Mouse (Mus musculus) CH12F3 (cell line): ENCODE results near the gene Cxcr5.

Experiments
- in situ Hi-C: fragments of 300-500 bp; cut with MboI; formaldehyde crosslinking; loops from 2 replicates; pipeline ENCODE4 v1.14.3; 2020; ENCODE audit warnings: low sequenced_read_pairs

Cxcr5 gene

GRCm38 (mm10) chr9:44539816-44540421 is 21.8 kb downstream of the Cxcr5 start:
- in situ Hi-C loops, result no loop called here

GRCm38 (mm10) chr9:44537625-44538301 is 23.9 kb downstream of the Cxcr5 start:
- in situ Hi-C loops, result no loop called here

GRCm38 (mm10) chr9:44532991-44533580 is 28.6 kb downstream of the Cxcr5 start:
- in situ Hi-C loops, result no loop called here

GRCm38 (mm10) chr9:44528340-44528739 is 33.3 kb downstream of the Cxcr5 start:
- in situ Hi-C loops, result loop anchor here (10.0 kb wide), 1 partner anchor 76 kb away; the partner anchor contains the start of gene Ddx6

- in situ Hi-C loops, result loop anchor here (10.0 kb wide), 1 partner anchor 78 kb away; the partner anchor contains the start of gene Ddx6
These were observed 35.2 kb downstream of the Cxcr5 start for GRCm38 (mm10) chr9:44526337-44527112.

- in situ Hi-C loops, result loop anchor here (10.0 kb wide), 1 partner anchor 79 kb away; the partner anchor contains the start of gene Ddx6
These were observed 36.1 kb downstream of the Cxcr5 start for GRCm38 (mm10) chr9:44525589-44525988.

GRCm38 (mm10) chr9:44525001-44525400 is 36.7 kb downstream of the Cxcr5 start:
- in situ Hi-C loops, result loop anchor here (10.0 kb wide), 1 partner anchor 80 kb away; the partner anchor contains the start of gene Ddx6

GRCm38 (mm10) chr9:44524235-44524826 is 37.3 kb downstream of the Cxcr5 start:
- in situ Hi-C loops, result loop anchor here (10.0 kb wide), 1 partner anchor 80 kb away; the partner anchor contains the start of gene Ddx6

GRCm38 (mm10) chr9:44523686-44524085 is 38.0 kb downstream of the Cxcr5 start:
- in situ Hi-C loops, result loop anchor here (10.0 kb wide), 1 partner anchor 81 kb away; the partner anchor contains the start of gene Ddx6

- in situ Hi-C loops, result loop anchor here (10.0 kb wide), 1 partner anchor 83 kb away; the partner anchor contains the start of gene Ddx6
These were observed 39.8 kb downstream of the Cxcr5 start for GRCm38 (mm10) chr9:44521927-44522326.

- in situ Hi-C loops, result no loop called here
These were observed 43.6 kb downstream of the Cxcr5 start for GRCm38 (mm10) chr9:44518068-44518467.

- in situ Hi-C loops, result no loop called here
These were observed 44.3 kb downstream of the Cxcr5 start for GRCm38 (mm10) chr9:44517368-44517767.

GRCm38 (mm10) chr9:44515891-44516290 is 45.8 kb downstream of the Cxcr5 start:
- in situ Hi-C loops, result no loop called here

- in situ Hi-C loops, result no loop called here
These were observed 46.4 kb downstream of the Cxcr5 start for GRCm38 (mm10) chr9:44515131-44515751.

- in situ Hi-C loops, result no loop called here
These were observed 47.5 kb downstream of the Cxcr5 start for GRCm38 (mm10) chr9:44514147-44514546.

GRCm38 (mm10) chr9:44513610-44514009 is 48.1 kb downstream of the Cxcr5 start:
- in situ Hi-C loops, result no loop called here

GRCm38 (mm10) chr9:44513121-44513520 is 48.6 kb downstream of the Cxcr5 start:
- in situ Hi-C loops, result no loop called here

GRCm38 (mm10) chr9:44512717-44513003 is 49.0 kb downstream of the Cxcr5 start:
- in situ Hi-C loops, result no loop called here

- in situ Hi-C loops, result no loop called here
These were observed 49.6 kb downstream of the Cxcr5 start for GRCm38 (mm10) chr9:44511935-44512716.
